Mouse (Mus musculus) midbrain, embryonic 14.5 days (tissue): ENCODE data around the gene Hbq1b. TPM values are rescaled to one million over a fixed set of nuclear protein-coding genes. Genes with fewer than 3 reads are reported as not detected.

Source experiments
- ATAC-seq: fragments of 200-750 bp; cut with Nextera tagmentation; 2 replicates; pipeline ENCODE4 v1.8.0; 2017; ENCODE audit warnings: moderate number of reproducible peaks, moderate library complexity; ENCODE audit not compliant: low FRiP score, low TSS enrichment
- DNase-seq: peaks from one replicate; pipeline ENCODE4 v3.0.0-alpha.2; 2015
- H3K27ac ChIP-seq: fragments of 300-500 bp; sonication (generic); replicated peaks from 2 replicates; pipeline ENCODE4 v1.5.1; 2014; ENCODE audit warnings: mild to moderate bottlenecking, low read depth, low read length, moderate library complexity
- H3K27me3 ChIP-seq: fragments of 300-500 bp; sonication (generic); 2 replicates; pipeline ENCODE4 v1.6.1; 2014; ENCODE audit warnings: low read length, control low read depth, mixed read lengths; ENCODE audit not compliant: control insufficient read depth, insufficient read depth
- H3K36me3 ChIP-seq: fragments of 300-500 bp; sonication (generic); 2 replicates; pipeline ENCODE4 v1.6.1; 2014; ENCODE audit warnings: low read length, control low read depth; ENCODE audit not compliant: control insufficient read depth, insufficient read depth
- H3K4me1 ChIP-seq: fragments of 300-500 bp; sonication (generic); 2 replicates; pipeline ENCODE4 v1.6.1; 2014; ENCODE audit warnings: mild to moderate bottlenecking, antibody characterized with exemption, low read length, control low read depth; ENCODE audit not compliant: control insufficient read depth, insufficient read depth
- H3K4me2 ChIP-seq: fragments of 300-500 bp; sonication (generic); 2 replicates; pipeline ENCODE4 v1.6.1; 2014; ENCODE audit warnings: mild to moderate bottlenecking, low read length, moderate library complexity
- H3K4me3 ChIP-seq: fragments of 300-500 bp; sonication (generic); replicated peaks from 2 replicates; pipeline ENCODE4 v1.5.1; 2014; ENCODE audit warnings: low read depth, low read length
- H3K9ac ChIP-seq: fragments of 300-500 bp; sonication (generic); replicated peaks from 2 replicates; pipeline ENCODE4 v1.6.1; 2014; ENCODE audit warnings: mild to moderate bottlenecking, low read length, moderate library complexity
- H3K9me3 ChIP-seq: fragments of 300-500 bp; sonication (generic); 2 replicates; pipeline ENCODE4 v1.6.1; 2016; ENCODE audit warnings: low read length, control low read depth, mixed read lengths; ENCODE audit not compliant: control insufficient read depth
- WGBS: fragments of 180-500 bp; shearing (Covaris S2); extraction: QIAGEN DNeasy Blood & Tissue Kit; methylation state at CpG from one replicate; pipeline ENCODE4 v1.1.7; 2014; 5-methylcytosine and 5-hydroxymethylcytosine counted together
- polyA plus RNA-seq: library from polyadenylated mRNA; unstranded; fragments of >200 nt; fragmentation: Nextera tagmentation; extraction: Ambion mirVana; gene quantifications from 2 replicates; pipeline ENCODE4 v1.2.1, GENCODE M21; 2014

Gene Hbq1b
- polyA plus RNA-seq, 1 experiment from 2014 or later = not detected

DNA sequence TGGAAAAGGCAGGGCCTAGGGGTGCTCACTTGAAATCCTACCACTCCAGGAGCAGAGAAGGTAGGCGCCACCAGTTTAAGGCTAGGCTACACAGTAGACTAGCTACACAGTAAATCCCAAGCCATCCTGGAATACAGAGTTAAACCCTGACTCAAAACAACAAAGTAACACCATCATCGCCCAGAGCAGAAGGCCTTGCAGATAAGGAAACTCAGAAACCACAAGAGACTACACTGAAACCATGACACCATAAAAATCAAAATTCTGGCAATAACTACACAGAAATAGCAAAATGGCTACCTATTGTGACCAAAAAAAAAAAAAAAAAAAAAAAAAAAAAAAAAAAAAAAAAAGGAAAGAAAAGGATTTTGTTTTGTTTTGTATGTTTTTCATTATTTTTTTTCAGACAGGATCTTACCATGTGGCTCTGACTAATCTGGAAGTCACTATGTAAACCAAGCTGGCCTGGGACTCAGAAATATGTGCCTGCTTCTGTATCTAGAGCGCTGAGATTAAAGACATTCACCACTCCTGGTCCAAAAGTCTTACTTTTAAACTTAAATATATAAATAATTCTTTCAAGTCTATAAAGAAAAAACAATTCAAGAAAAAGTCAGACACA, 21.5 kb upstream of the Hbq1b start:
- Histone ChIP-seq H3K9me3 (no peaks in the 10 kb centered on the region), H3K9ac (no peak overlapping the region), H3K27ac (no peak overlapping the region), H3K36me3 (peaks cover 16% of the 10 kb centered on the region), H3K4me2 (no peak overlapping the region), H3K4me1 (peaks cover 7% of the 10 kb centered on the region; the same call in 1 of the 2 replicates), H3K4me3 (no peak overlapping the region), H3K27me3 (no peaks in the 10 kb centered on the region)
- ATAC-seq (no peak), DNase-seq (no peak)
- 97% methylated on average over 3 of the region's 3 CpGs for WGBS

GRCm38 (mm10) chr11:32266194-32266593, 20.6 kb upstream of the Hbq1b start:
- DNase-seq (no peak), ATAC-seq (no peak)
- peaks cover 9% of the 10 kb centered on the region for H3K36me3 ChIP-seq
- H3K27ac ChIP-seq = no peak overlapping the region
- H3K27me3 ChIP-seq = no peaks in the 10 kb centered on the region
- H3K9ac ChIP-seq = no peak overlapping the region
- H3K4me3 ChIP-seq = no peak overlapping the region
- H3K9me3 ChIP-seq = no peaks in the 10 kb centered on the region
- H3K4me2 ChIP-seq = no peak overlapping the region
- H3K4me1 ChIP-seq = peaks cover 7% of the 10 kb centered on the region; the same call in 1 of the 2 replicates
- WGBS = 91% methylated on average over 6 of the region's 6 CpGs

- no peaks in the 10 kb centered on the region for H3K27me3 ChIP-seq
- peak overlapping the region; percentile 65 for H3K4me2 ChIP-seq
- ATAC-seq (no peak), DNase-seq (peak; percentile 30)
- peak overlapping the region; percentile 91 for H3K4me3 ChIP-seq
- peak overlapping the region; percentile 95 for H3K9ac ChIP-seq
- 30% methylated on average over 6 of the region's 6 CpGs for WGBS
- no peaks in the 10 kb centered on the region for H3K9me3 ChIP-seq
- H3K36me3 ChIP-seq = peaks cover 6% of the 10 kb centered on the region; the same call in 1 of the 2 replicates
- H3K4me1 ChIP-seq = peaks cover 7% of the 10 kb centered on the region; the same call in 1 of the 2 replicates
- peak overlapping the region; percentile 97 for H3K27ac ChIP-seq
These were observed 20.0 kb upstream of the Hbq1b start for GRCm38 (mm10) chr11:32266776-32267175.

DNA sequence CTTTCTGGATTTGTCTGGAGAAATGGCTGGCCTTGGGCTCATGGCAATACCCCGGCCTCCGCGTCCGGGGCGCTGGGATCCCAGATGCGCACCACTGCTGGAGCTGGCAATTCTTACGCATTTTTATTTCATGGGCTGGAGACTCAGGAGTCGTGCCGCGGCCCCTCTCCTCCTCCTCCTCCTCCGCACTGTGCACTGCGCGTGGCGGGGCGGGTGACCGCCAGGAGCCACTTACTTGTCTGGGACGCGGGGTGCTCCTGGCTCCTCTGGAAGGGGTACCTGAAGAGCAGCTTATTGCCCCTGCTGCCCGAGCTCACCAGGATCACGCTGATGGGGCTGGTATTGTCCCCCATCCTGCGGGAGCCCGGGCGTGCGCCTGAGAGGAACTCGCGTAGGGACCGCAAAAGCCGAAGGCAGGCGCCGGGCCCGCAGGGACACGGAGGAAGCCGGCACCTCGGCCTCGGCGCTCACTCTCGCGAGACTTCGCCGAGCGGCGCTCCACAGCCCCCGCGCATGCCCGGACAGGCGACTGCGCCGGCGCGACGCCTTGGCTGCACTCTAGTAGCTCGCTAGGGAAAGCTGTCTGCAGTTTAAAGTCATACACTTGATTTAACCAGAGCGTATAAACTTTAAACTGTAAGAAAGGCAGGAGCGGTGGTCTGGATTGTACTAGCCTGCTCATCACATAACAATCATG, 19.4 kb upstream of the Hbq1b start, which contains the start of gene Nprl3:
Gene Nprl3, minus strand, starts transcription at position 520 of the 697 bp plus-strand sequence.
- H3K36me3 ChIP-seq = 0 out of 2 replicates have a peak, but pooled peaks cover 5% of the 10 kb centered on the region
- DNase-seq = peak; percentile 99
- peak within 1 kb of the TSS; percentile 97 for H3K27ac ChIP-seq
- peak; percentile 98 for ATAC-seq
- WGBS = under 1% methylated on average over 54 of the region's 54 CpGs
- peak within 1 kb of the TSS; percentile 65 for H3K4me2 ChIP-seq
- peak within 1 kb of the TSS; percentile 91 for H3K4me3 ChIP-seq
- H3K9me3 ChIP-seq = no peaks in the 10 kb centered on the region
- peaks cover 7% of the 10 kb centered on the region; the same call in 1 of the 2 replicates for H3K4me1 ChIP-seq
- H3K27me3 ChIP-seq = no peaks in the 10 kb centered on the region
- peak within 1 kb of the TSS; percentile 95 for H3K9ac ChIP-seq

GRCm38 (mm10) chr11:32267964-32268363, 18.8 kb upstream of the Hbq1b start:
- Histone ChIP-seq H3K9me3 (no peaks in the 10 kb centered on the region), H3K27me3 (no peaks in the 10 kb centered on the region), H3K4me2 (peak overlapping the region; percentile 65), H3K4me1 (peaks cover 7% of the 10 kb centered on the region; the same call in 1 of the 2 replicates), H3K4me3 (peak overlapping the region; percentile 91), H3K36me3 (0 out of 2 replicates have a peak, but pooled peaks cover under 1% of the 10 kb centered on the region), H3K9ac (peak overlapping the region; percentile 95), H3K27ac (peak overlapping the region; percentile 97)
- DNase-seq (peak; percentile 8), ATAC-seq (peak; percentile 49; the same call in 1 of the 2 replicates)
- 22% methylated on average over 5 of the region's 5 CpGs for WGBS

DNA sequence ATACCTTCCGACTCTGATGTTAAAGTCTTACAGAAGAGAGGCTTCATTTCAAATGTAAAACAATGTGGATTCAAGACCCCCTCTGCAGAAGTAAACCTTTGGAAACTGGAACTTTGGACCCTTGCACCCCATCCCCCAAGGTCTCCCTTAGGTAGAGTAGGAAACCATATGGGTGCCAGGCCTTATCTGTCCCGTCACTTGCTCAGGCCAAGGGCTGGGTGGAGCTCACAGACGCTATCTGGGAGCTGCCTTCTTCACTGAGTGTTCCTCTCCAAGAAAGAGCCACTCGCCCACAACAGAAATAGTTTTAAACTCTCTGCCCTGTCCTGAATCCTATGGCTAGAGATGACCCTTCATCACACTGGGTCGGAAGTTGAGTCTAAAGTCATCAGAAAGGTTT, 17.8 kb upstream of the Hbq1b start:
- H3K4me2 ChIP-seq = no peak overlapping the region
- H3K4me1 ChIP-seq = peaks cover 7% of the 10 kb centered on the region; the same call in 1 of the 2 replicates
- no peaks in the 10 kb centered on the region for H3K9me3 ChIP-seq
- no peak overlapping the region for H3K27ac ChIP-seq
- DNase-seq = no peak
- H3K27me3 ChIP-seq = no peaks in the 10 kb centered on the region
- no peaks in the 10 kb centered on the region for H3K36me3 ChIP-seq
- WGBS = 84% methylated on average over 5 of the region's 5 CpGs
- H3K9ac ChIP-seq = no peak overlapping the region
- ATAC-seq = no peak
- no peak overlapping the region for H3K4me3 ChIP-seq

DNA sequence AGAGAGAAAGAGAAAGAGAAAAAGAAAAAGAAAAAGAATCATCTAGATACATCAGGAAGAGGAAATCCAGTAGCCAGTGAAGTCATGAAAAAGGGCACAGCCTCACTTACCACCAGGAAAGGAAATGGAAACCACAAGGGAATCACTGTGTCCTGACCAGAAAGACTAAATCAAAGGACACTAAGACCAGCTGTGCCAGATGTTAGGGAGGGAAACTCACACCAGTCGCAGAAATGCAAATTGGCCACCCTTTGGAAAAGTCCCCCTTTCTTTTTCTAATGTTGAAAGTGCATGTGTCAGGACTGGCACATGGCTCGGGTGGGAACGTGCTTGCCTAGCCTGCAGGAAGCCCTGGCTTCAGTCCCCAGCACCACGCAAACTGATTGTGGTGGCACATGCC, 15.6 kb upstream of the Hbq1b start:
- Histone ChIP-seq H3K36me3 (no peaks in the 10 kb centered on the region), H3K9ac (no peak overlapping the region), H3K9me3 (no peaks in the 10 kb centered on the region), H3K4me2 (no peak overlapping the region), H3K4me3 (no peak overlapping the region), H3K27me3 (no peaks in the 10 kb centered on the region), H3K27ac (no peak overlapping the region), H3K4me1 (peaks cover 7% of the 10 kb centered on the region; the same call in 1 of the 2 replicates)
- ATAC-seq (no peak), DNase-seq (no peak)
- 54% methylated on average over 4 of the region's 4 CpGs for WGBS

GRCm38 (mm10) chr11:32276347-32276746, 10.4 kb upstream of the Hbq1b start, which contains the start of gene Hba-x:
Gene Hba-x, plus strand, starts transcription at chr11:32276400.
- Histone ChIP-seq H3K36me3 (no peaks in the 10 kb centered on the region), H3K4me3 (no peak within 1 kb of the TSS), H3K4me2 (no peak within 1 kb of the TSS), H3K27ac (no peak within 1 kb of the TSS), H3K4me1 (no peaks in the 10 kb centered on the region), H3K9ac (no peak within 1 kb of the TSS), H3K9me3 (no peaks in the 10 kb centered on the region), H3K27me3 (no peaks in the 10 kb centered on the region)
- DNase-seq (no peak), ATAC-seq (no peak)
- 71% methylated on average over 3 of the region's 3 CpGs for WGBS
